Mouse (Mus musculus) left cerebral cortex, postnatal 14 days (tissue): ENCODE measurements at regions not wholly inside any gene's neighbourhood (a gene's known extent, or its start where the extent isn't known, plus 50 kb on each side); places are given as distances from the start of the nearest gene placed in this dataset.

Experiments used
- DNase-seq, 2 experiments: peaks; one replicate each; pipeline ENCODE4 v3.0.0; 2021 to 2022; ENCODE audit warnings: low spot score in 2 of 2, mixed read lengths in 1 of 2
- intact Hi-C: fragments of 180-260 bp; cut with DNase I; formaldehyde crosslinking; loops from one replicate; pipeline ENCODE4 v1.15.1; 2025

DNA sequence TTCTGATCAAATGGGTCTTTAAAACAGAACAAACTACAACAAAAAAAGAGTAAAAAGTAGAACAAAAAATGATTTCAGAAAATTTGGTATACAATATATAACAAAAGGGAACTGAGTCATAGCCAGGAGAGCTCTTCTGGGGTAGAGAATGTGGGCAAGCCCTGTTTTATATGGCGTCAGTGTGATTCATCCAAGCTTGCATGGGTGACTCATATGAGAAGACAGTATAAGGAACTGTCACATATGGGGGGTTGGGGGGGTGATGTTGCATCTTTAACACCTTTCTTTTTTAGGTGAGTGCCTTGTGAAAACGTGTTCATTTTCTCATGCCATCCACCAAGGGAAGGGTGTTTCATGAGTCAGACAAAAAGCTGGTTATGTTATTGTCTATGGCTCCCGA lies 503.7 kb upstream of the Frg1 start:
- peak in 1 of 2 experiments; percentile 41 for DNase-seq
- intact Hi-C loops = no loop called here

DNA sequence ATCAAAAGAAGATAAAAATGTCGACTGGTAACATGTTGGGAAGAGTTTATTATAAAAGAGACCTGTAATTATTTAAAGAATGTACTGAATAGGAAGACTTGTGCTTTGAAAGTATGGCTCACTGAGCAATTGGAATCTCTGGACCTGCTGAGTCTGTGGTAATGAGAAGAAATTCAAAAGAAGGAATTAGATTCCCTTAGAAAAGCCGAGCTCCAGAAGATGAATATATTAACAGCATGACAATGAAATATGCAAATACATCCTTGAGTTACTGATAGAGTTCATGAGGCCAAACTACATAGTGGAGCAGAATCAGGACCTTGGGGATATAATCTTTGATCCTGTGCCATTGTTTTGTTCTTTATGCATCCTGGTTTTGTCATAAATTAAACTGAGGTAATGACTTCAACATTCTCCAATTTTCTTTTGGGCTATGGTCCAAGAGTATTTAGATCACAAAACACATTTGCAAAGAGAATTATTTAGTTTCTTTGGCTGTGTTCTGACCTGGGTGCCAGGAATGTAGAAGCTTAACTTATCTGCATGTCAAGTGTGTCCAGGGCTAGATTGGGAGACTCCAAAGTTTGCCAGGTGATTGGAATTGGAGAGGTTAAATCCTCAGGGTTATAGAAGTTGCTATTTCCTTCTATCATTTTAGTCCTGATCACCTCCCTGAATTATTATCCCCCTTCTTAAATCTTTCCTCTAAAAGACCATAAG lies 461.3 kb upstream of the Frg1 start:
- intact Hi-C loops = no loop called here
- no peak for DNase-seq

DNA sequence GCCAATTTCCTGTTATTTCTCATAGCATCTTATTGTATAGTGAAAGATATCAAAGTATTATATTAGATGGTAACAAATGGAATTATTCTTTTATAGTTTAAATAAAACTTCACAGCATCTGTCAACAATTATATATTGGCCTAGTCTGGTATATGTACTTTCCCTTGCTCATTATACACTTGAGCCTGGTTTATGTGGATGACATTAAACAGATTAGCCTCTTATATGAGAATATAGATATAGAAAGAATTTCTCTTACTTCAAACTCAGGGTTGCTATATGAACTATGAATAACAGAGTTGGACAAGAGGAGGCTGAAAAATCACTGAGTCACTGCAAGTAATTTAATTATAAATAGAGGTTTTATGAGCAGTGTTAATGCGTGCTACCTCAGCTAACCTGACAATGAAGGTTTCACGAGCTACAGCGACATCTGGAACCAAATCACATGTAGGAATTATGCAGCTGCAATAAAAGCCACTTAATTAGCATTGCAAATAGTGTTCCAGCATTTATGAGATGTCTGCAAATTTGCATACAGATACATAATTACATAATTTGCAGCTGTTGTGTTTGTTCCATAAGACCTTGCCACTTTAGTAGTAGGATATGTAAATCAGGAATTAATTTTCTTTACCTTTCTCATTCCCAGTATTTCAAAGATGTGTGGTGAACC lies 452.9 kb upstream of the Frg1 start:
- intact Hi-C loops = no loop called here
- no peak for DNase-seq

DNA sequence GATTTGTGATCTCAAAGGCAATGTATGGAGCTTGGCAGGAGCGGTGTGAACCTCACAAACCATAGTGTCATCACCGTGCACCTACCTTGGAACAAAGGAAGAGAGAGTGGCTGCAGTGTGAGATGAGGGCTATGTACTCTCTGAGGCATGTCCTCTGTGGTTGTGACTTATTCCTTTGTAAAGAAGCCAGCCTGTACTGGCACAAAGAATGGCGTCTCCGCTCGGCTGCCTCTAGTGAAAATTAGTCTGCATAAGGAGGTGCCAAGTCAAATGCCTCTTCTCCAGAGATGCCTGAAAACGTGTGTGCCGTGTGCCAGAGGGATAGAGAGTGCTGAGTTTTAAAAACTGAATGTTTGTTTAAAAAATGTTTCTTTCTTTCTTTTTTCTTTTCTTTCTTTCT lies 444.0 kb upstream of the Frg1 start:
- DNase-seq = no peak
- intact Hi-C loops = no loop called here

DNA sequence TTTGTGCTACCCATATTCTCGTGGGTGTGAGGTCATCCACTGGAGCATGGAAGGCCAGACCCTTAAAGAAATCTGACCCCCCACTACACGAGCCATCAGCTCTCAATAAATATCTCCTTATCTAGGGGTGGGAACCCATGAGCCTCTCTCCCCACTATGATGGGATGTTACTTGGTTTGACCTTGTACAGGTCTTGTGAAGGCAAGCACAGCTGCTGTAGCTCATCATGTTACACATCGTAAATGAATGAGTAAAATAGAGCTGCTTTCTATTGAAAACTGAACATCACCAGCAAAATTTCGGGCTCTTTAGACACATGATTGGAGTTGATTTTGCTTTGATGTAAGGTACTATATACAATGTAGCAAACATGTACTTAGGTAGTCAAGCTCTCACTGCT lies 414.8 kb upstream of the Frg1 start:
- no peak for DNase-seq
- intact Hi-C loops = no loop called here

DNA sequence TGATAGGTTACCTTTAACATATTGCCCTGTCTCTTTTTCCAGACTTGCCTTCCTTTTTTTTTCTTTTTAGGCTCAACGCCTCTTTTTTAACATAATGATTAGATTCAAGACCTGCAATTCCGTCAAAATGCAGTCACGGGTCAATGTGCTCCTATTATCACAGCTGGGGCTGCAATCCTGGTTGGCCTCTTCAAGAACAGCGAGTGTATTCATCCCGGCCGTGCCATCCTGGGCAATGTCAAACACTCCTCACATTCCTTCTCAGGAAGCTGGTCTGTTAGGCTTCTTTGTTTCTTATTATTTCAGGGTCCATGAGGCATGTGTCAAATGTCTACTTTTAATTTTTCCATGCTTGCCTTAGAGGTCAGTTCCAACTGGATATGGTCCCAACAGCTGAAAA lies 413.5 kb upstream of the Frg1 start:
- no peak for DNase-seq
- intact Hi-C loops = no loop called here

DNA sequence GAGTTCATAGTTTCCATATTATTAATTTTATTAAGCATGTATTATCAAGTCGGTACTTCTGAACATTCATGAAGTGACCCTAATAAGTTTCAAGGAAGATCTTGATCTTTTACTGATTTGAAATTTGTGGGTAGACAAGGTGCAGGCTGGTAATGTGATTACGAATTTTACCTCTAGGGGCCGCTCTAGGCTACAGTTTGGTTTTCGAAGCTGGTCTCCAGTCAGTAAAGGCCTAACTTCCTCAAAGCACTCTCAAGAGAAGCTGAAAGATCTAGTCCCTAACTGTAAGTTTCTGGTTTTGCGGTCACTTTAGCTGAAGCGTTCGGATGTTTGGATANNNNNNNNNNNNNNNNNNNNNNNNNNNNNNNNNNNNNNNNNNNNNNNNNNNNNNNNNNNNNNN lies 408.1 kb upstream of the Frg1 start:
- peak; percentile 67 to 82 for DNase-seq
- intact Hi-C loops = loop anchor here (10.0 kb wide), 1 partner anchor 250 kb away; no protein-coding TSS in a partner anchor

DNA sequence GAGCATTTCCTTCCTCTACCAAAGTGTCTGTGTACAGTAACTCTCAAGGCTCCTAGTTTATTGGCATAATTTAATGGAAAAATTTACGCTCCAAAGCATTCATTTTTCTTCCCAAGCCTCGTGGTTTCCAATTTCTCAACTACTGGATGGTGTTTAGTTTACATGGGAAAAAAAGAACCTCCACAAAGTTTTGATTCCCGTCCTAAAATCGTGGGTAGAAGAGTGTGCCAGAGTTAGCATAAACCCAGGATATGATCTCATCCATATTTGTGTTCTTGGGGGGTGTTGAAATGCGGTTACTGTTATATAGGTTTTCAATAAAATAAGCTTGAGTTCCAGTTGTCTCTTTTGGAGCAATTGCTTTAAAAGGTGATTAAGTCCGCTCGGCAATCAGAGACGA lies 406.2 kb upstream of the Frg1 start:
- no peak for DNase-seq
- intact Hi-C loops = loop anchor here (10.0 kb wide), 1 partner anchor 248 kb away; no protein-coding TSS in a partner anchor

DNA sequence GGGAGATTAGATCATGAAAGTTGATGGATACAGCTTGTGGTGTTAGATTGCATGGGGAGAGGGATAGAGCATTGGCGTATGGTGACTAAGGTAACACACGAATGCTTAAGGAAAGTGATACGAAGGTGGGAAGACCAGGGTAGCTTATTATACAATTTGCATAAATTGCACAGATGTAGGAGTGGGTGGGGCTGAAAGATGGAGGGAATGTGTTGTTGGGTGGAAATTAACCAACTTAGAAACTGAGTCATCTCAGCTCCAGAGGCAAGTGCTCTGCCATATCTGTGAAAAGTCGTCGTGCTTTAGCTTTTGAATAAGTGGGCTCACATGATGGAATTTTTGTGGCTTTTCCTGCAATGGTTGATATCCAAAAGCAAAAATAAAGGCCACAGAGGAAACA lies 404.8 kb upstream of the Frg1 start:
- intact Hi-C loops = loop anchor here (10.0 kb wide), 1 partner anchor 247 kb away; no protein-coding TSS in a partner anchor
- DNase-seq = no peak

DNA sequence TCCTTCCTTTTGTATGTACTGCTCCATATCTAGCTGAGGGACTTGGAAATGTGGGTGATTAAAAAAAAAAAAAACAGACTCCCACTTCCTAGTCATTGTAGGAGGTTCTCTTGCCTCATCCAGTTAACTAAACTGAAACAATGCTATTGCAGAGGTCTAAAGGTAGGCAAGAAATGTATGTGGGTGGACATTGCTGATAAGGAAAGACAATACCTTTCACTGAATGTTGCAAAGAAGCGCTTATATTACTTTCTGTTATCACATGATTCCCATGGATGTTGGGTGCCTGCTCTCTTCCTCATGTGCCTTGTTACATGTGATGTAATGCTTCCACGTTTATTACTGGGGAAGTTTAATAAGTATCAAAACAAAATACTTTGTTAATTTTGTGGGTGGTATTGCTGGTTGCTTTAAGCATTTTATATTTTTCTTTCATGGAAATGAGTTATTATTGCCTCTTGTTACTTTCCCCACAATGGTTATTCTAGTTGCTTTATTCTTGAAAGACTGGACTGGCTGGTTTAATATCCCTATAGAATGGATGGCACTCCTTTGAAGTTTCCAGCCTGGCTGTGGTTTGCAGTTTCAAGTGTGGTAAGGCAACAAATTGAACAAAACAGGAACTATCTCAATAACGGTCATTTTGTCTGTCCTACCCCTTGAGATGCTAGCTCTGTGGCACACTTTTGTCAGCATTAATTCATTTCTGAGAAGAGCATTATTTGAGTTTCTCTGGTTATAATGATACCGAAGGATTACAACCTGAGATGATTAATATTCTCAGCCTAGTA lies 403.9 kb upstream of the Frg1 start:
- DNase-seq = no peak
- intact Hi-C loops = loop anchor here (10.0 kb wide), 1 partner anchor 246 kb away; no protein-coding TSS in a partner anchor

DNA sequence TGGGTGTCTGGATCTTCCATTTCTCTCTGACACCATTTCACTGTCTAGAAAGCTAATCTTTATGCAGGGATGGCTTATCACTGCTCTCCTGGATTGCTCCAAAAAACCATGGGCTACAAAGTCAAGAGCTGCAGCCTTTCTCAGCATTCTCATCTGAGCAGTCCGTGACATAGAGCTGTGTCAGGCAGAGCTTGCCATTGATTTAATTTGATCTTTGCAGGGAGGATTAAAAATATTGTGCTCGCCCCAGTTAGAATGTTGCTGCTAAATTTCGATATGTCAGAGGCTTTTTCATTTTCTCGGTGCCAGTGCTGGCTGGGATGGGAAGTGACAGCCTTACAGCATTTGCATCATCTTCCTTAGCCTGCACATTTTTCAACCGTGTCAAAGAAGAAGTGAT lies 401.7 kb upstream of the Frg1 start:
- DNase-seq = no peak
- intact Hi-C loops = no loop called here

DNA sequence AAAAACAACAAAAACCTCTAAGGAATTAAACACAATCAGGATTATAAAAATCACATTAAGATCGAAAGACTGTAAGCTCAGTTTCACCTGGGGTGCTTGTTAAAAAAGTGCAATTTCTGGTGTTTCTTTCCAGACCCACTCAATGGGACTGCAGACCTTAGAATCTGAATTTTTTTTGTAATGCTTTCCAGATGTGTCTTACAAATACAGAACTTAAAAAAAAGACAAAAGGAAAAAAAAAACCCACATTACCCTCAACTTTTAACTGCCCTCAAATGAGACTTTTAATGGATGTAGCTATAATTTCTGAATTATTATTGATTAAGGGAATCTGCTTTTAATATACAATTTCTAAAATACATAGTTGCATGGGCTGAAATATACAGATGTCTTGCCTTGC lies 401.2 kb upstream of the Frg1 start:
- DNase-seq = no peak
- intact Hi-C loops = no loop called here

DNA sequence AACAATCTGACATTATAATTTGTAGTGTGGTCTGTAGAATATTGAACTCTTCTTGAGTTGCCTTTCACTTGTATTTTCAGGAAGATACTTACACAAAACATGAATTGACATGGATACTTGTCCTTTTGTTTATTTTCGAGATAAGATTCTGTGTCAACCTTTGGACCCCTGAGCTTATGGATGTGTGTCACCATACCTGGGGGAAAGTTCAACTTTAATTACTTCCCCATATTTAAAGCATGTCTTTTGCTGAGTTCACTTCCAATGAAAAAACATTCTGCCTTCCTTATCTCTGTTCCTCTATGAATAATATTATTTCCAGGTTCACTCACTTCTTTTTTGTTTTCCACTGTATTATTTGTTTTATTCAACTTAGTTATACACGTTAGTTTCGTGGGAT lies 398.4 kb upstream of the Frg1 start:
- intact Hi-C loops = no loop called here
- no peak for DNase-seq

DNA sequence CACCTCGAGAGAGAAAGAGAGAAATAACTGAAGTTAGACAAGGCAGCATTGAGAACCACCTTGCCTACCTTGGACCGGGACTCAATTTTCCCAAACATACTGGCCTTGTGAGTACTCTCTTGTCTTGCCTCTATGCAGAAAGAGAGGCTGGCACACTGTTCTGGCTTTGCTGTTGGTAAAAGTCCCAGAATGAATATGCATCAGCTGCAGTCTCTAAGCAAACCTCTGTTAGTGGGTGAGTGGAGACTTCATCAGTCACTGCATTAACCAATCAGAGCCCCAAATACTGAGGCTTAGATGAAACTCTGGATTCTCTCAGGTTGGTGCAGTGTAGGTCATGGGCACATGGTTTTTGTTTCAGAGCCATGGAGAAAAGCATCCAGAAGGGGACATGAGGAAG lies 378.8 kb upstream of the Frg1 start:
- intact Hi-C loops = no loop called here
- DNase-seq = peak in 1 of 2 experiments; percentile 4

DNA sequence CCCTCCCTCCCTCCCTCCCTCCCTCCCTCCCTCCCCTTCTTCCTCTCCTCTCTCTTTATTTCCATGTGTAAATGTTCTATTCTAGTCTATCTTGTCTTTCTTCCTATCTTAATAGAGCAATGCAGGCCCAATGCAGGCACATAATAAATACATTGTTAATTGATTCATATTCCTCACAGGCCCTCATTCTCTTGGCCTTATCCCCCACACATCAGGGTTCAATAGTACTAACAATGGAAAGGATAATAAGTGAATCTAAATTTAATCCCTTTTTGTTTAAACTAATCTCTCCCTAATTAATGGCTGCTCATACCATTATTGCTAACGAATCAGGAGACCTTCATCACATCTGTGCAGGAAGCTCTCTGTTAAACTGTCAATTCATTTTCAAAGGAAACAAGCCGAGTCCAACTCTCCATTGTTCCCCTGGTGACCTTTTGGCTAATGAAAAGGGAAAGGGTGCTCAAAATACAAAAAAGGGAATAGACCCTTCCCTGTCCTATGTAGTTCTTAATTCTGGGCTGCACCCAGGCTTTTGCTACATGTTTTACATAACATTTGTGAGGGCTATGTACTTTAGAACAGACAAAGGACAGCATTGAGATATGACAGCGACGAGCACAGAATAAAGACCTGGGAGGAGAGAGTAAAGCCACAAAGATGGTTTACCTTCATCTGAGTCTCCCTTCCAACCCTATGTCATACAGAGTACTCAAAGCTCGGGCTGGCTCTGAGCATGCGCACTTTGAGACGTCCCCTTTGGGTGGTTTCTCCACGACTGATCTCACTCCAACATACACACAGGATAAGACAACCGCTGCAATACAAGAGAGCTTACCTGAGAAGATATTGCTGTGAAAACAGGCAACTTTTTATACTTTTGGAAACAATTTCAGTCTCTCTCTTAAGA lies 370.3 kb upstream of the Frg1 start:
- intact Hi-C loops = no loop called here
- DNase-seq = no peak

DNA sequence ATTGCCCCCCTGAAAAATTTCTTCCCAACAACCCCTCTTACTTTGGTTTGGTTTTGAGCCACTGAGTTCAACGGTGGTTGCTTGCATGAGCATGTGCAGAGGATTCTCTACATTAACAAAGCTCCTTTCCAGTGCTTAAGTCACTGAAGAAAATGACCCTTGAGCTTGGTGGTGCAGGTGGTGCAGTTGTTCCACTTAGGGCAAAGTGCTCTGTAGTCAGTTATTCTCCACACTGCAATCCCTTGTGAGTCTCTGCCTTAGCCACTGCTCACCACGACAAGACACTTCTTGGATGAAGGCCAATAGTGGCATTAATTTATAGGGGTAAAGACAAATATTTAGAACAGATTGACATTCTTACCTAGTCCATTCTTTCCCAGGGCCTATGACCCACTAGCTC lies 369.1 kb upstream of the Frg1 start:
- DNase-seq = no peak
- intact Hi-C loops = no loop called here

DNA sequence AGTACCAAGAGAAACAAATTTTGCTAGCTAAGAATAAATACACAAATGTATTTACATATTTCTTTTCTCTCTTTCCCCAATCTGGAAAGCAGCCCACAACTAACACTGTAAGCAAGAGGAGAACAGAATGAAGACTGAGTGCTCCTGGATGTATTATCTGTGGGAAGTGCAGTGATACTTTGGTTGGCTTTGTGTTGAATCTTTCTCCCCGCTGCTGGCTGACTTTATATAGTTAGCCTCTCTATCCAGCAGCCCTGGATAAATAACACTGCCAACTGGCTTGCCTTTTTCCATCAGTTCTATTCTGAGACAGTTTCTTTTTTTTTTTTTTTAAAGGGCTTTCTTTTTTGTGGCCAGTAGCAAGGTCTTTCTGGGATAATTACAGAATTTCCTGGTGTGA lies 366.0 kb upstream of the Frg1 start:
- no peak for DNase-seq
- intact Hi-C loops = no loop called here

DNA sequence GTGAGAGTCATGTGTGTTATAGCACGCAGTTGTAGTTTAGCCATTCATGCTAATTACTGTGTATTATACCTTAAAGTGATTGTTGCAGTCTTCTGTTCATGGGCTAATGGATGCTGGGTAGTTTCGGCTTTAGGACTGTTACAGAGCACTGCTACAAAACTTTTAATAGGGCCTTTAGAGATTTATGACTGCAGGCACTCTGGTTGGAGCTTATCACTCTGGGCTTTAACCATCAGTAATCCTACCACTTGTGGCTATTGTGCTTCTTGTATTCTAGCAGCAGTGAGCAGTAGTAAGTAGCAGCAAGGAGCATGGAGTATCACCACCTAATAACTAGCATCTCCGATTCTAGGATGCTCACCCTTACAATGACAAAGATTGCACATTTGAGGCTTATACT lies 362.6 kb upstream of the Frg1 start:
- intact Hi-C loops = no loop called here
- no peak for DNase-seq

DNA sequence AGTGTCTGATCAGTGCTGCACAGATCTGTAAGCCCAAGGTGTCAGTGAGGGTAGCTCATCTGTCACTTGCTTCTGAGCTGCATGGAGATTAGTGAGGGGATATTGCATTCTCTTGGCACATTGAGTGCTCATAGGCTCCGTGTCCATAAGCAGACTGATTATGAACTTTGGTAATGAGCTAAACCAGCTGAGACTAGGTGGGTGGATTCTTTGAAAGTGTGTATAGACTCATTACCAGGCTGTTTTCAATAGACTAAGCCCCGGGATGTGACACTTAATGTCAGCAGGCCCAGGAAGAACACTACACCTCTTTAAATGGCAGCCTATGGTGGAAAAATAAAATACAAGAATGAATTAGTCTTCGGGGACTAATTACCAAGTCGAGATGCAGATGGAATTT lies 354.9 kb upstream of the Frg1 start:
- no peak for DNase-seq
- intact Hi-C loops = no loop called here

DNA sequence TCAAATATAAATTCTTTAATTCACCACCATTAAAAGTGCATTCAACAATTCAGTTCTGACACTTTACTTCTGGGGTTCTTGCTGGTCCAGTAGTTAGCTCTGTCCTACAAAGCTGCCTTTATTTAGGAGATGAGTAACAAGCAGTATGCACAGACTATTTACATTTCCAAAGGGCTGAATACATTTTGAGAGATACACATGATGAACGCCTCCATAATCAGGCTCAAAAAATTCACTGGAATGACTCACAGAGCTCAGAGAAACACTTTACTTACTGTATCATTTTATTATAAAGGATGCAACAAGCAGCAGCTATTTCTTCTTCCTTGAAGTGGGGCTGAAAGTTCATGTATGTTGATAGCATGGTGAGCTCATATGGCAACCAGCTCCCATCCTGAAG lies 336.6 kb upstream of the Frg1 start:
- intact Hi-C loops = no loop called here
- peak; percentile 7 to 58 for DNase-seq
